Mouse (Mus musculus) gastrocnemius, postnatal 10 days (tissue): Measurements from ENCODE around the gene Mctp1. TPM values are rescaled to one million over a fixed set of nuclear protein-coding genes. Genes with fewer than 3 reads are reported as not detected.
"Not testable (repeated sequence)": the region's sequence is repeated elsewhere in the genome, so short reads cannot be mapped to it uniquely, and the experiment has no call there.

ENCODE experiments used
- DNase-seq: peaks from one replicate; pipeline ENCODE4 v3.0.0; 2021; ENCODE audit warnings: mixed read lengths
- total RNA-seq, 2 experiments: library from RNA; stranded (reverse); gene quantifications; 2 replicates each; pipeline ENCODE4 v1.2.3; 2021

The Mctp1 gene
- total RNA-seq, 2 experiments from 2014 or later, result 1.7 TPM

GRCm38 (mm10) chr13:76932933-76933332 lies 548.6 kb downstream of the Mctp1 start:
- DNase-seq, result no peak

- DNase-seq, result no peak
These were observed 564.9 kb downstream of the Mctp1 start for GRCm38 (mm10) chr13:76949234-76949633.

GRCm38 (mm10) chr13:76967588-76967987 lies 583.3 kb downstream of the Mctp1 start:
- DNase-seq, result no peak

- peak; percentile 23 for DNase-seq
These were observed 585.1 kb downstream of the Mctp1 start for GRCm38 (mm10) chr13:76969386-76969785.

- DNase-seq, result not testable (repeated sequence)
These were observed 586.7 kb downstream of the Mctp1 start for GRCm38 (mm10) chr13:76971046-76971445.

GRCm38 (mm10) chr13:77002628-77003027 lies 618.3 kb downstream of the Mctp1 start:
- DNase-seq, result no peak

- DNase-seq, result no peak
These were observed 619.3 kb downstream of the Mctp1 start for GRCm38 (mm10) chr13:77003684-77004083.

- DNase-seq, result no peak
These were observed 634.5 kb downstream of the Mctp1 start for GRCm38 (mm10) chr13:77018851-77019250.

- DNase-seq, result no peak
These were observed 645.3 kb downstream of the Mctp1 start for GRCm38 (mm10) chr13:77029594-77029993.

GRCm38 (mm10) chr13:77043375-77043774 lies 659.0 kb downstream of the Mctp1 start:
- no peak for DNase-seq

- no peak for DNase-seq
These were observed 661.0 kb downstream of the Mctp1 start for GRCm38 (mm10) chr13:77045375-77045774.

GRCm38 (mm10) chr13:77046416-77046815 lies 662.1 kb downstream of the Mctp1 start:
- DNase-seq, result no peak

GRCm38 (mm10) chr13:77047179-77047931 lies 663.0 kb downstream of the Mctp1 start:
- no peak for DNase-seq

- DNase-seq, result no peak
These were observed 664.1 kb downstream of the Mctp1 start for GRCm38 (mm10) chr13:77048461-77048860.

- DNase-seq, result no peak
These were observed 665.4 kb downstream of the Mctp1 start for GRCm38 (mm10) chr13:77049736-77050135.

- no peak for DNase-seq
These were observed 678.9 kb downstream of the Mctp1 start for GRCm38 (mm10) chr13:77063221-77063620.

GRCm38 (mm10) chr13:77068847-77069246 lies 684.5 kb downstream of the Mctp1 start:
- DNase-seq, result no peak

GRCm38 (mm10) chr13:77072030-77072429 lies 687.7 kb downstream of the Mctp1 start:
- DNase-seq, result no peak

Other genes starting within 250 kb of the Mctp1 start
- not detected for gene Fam81b, start 79.5 kb upstream of the Mctp1 start, total RNA-seq